Comparison of ENCODE assay signal across 8 mouse cellular contexts in genomic region chr6:83443441-83444340, GRCm38 (mm10). TPM values are rescaled to one million over a fixed set of nuclear protein-coding genes. Genes with fewer than 3 reads are reported as not detected.
A peak's percentile ranks its signal among the peaks of the same experiment; 100 is the strongest.
DNase-seq lines count a peak whose midpoint lies in the region; ATAC-seq and TF ChIP-seq lines count a peak whose summit lies in the region.

No protein-coding gene starts in this region.

- peak overlapping the region; percentile 75 for H3K4me2 ChIP-seq in heart, postnatal 0 days (ENCODE audit: low read depth, low read length)
- H3K4me2 ChIP-seq in liver, embryonic 15.5 days: peak overlapping the region; percentile 97

- peak overlapping the region; percentile 69 for H3K27ac ChIP-seq in forebrain, embryonic 10.5 days
- peak overlapping the region; percentile 86 for H3K27ac ChIP-seq in heart, postnatal 0 days (ENCODE audit: low read depth)
- peak overlapping the region; percentile 87; the same call in 1 of the 2 replicates for H3K27ac ChIP-seq in liver, embryonic 15.5 days (replicated peaks)
- 0 out of 2 replicates have a peak overlapping the region, but pooled peaks have one; percentile 31 for H3K27ac ChIP-seq in olfactory bulb, adult 2 months (ENCODE audit: insufficient read depth, low read depth, low read length)

- no peaks in the 10 kb centered on the region for H3K9me3 ChIP-seq in forebrain, embryonic 10.5 days
- no peaks in the 10 kb centered on the region for H3K9me3 ChIP-seq in heart, postnatal 0 days (replicated peaks; ENCODE audit: control insufficient read depth, low read length)
- no peaks in the 10 kb centered on the region for H3K9me3 ChIP-seq in liver, embryonic 15.5 days (replicated peaks)

- 16% methylated on average over 13 of the region's 13 CpGs for WGBS in forebrain, embryonic 10.5 days
- WGBS in heart, postnatal 0 days: 9% methylated on average over 13 of the region's 13 CpGs
- WGBS in liver, embryonic 15.5 days (ENCODE audit: insufficient replicate concordance): 29% methylated on average over 13 of the region's 13 CpGs
- WGBS in olfactory bulb, adult 2 months: 13% methylated on average over 13 of the region's 13 CpGs

- 0 out of 2 replicates have a peak overlapping the region, but pooled peaks have one; percentile 11 for H3K9ac ChIP-seq in heart, postnatal 0 days (replicated peaks; ENCODE audit: low read depth, low read length)
- H3K9ac ChIP-seq in liver, embryonic 15.5 days: no peak overlapping the region

- no peak for TF ChIP-seq EP300 in heart, postnatal 0 days (IDR thresholded peaks at IDR 0.05; ENCODE audit: low read depth)

- DNase-seq in frontal cortex, postnatal 10 days (ENCODE audit: low spot score in 2 of 2): peak; percentile 63 to 72
- no peak for DNase-seq in forebrain, embryonic 10.5 days (ENCODE audit: extremely low spot score, low spot score)
- peak; percentile 88 for DNase-seq in heart, postnatal 0 days (ENCODE audit: low spot score)
- DNase-seq in kidney, postnatal 25 days: peak; percentile 94 to 97

- no peak for ATAC-seq in frontal cortex, adult (ENCODE audit: low TSS enrichment)
- ATAC-seq in heart, postnatal 0 days (ENCODE audit: insufficient read depth, low read depth): peak; percentile 62
- no peak for ATAC-seq in liver, embryonic 15.5 days (ENCODE audit: insufficient read depth)
- no peak for ATAC-seq in monocyte, adult 5-6 weeks (replicated peaks; ENCODE audit: insufficient number of reproducible peaks, low FRiP score, low TSS enrichment, poor library complexity, severe bottlenecking)

- no peaks in the 10 kb centered on the region for H3K27me3 ChIP-seq in forebrain, embryonic 10.5 days (ENCODE audit: poor library complexity, severe bottlenecking)
- no peaks in the 10 kb centered on the region for H3K27me3 ChIP-seq in heart, postnatal 0 days (ENCODE audit: control insufficient read depth, insufficient read depth, low read length)
- H3K27me3 ChIP-seq in liver, embryonic 15.5 days: no peaks in the 10 kb centered on the region

- H3K4me3 ChIP-seq in forebrain, embryonic 10.5 days: peak overlapping the region; percentile 28; the same call in 1 of the 2 replicates
- H3K4me3 ChIP-seq in heart, postnatal 0 days (ENCODE audit: low read depth, low read length): no peak overlapping the region
- H3K4me3 ChIP-seq in liver, embryonic 15.5 days (replicated peaks): no peak overlapping the region
- H3K4me3 ChIP-seq in olfactory bulb, adult 2 months (ENCODE audit: insufficient read depth, low read depth, low read length): 0 out of 2 replicates have a peak overlapping the region, but pooled peaks have one; percentile 2

- H3K36me3 ChIP-seq in forebrain, embryonic 10.5 days (replicated peaks): peaks cover 70% of the 10 kb centered on the region
- no peaks in the 10 kb centered on the region; the same call in 1 of the 2 replicates for H3K36me3 ChIP-seq in heart, postnatal 0 days (replicated peaks; ENCODE audit: control insufficient read depth, insufficient read depth, low read length)
- peaks cover 9% of the 10 kb centered on the region; the same call in 1 of the 2 replicates for H3K36me3 ChIP-seq in liver, embryonic 15.5 days (replicated peaks)

- peaks cover 93% of the 10 kb centered on the region for H3K4me1 ChIP-seq in forebrain, embryonic 10.5 days
- H3K4me1 ChIP-seq in heart, postnatal 0 days (ENCODE audit: control insufficient read depth, insufficient read depth): peaks cover 46% of the 10 kb centered on the region
- peaks cover 93% of the 10 kb centered on the region for H3K4me1 ChIP-seq in liver, embryonic 15.5 days (replicated peaks)
- H3K4me1 ChIP-seq in olfactory bulb, adult 2 months (ENCODE audit: control insufficient read depth, insufficient read depth, low read length): peaks cover 31% of the 10 kb centered on the region

- TF ChIP-seq CTCF in heart, postnatal 0 days (IDR thresholded peaks at IDR 0.05; ENCODE audit: low read depth): no peak
- TF ChIP-seq CTCF in olfactory bulb, adult 2 months (IDR thresholded peaks at IDR 0.05; ENCODE audit: insufficient read depth, low read depth, low read length): no peak

- no peak for TF ChIP-seq POLR2A in olfactory bulb, adult 2 months (IDR thresholded peaks at IDR 0.05; ENCODE audit: insufficient read depth, low read depth, low read length)

RNA-seq across cellular contexts. Expression of gene Tet3, which starts 15.2 kb away (rescaled TPM):
- polyA plus RNA-seq in forebrain, embryonic 10.5 days (2016; fragmentation: Nextera tagmentation; extraction: Ambion mirVana): 37.3 and 38.3 TPM in 2 replicates
- total RNA-seq in heart, postnatal 0 days (2014; rRNA removed; ENCODE audit: low replicate concordance): 14.1 and 17.3 TPM in 2 replicates
- 16.4 and 17.2 TPM in 2 replicates for polyA plus RNA-seq in heart, postnatal 0 days (2015; fragmentation: Nextera tagmentation; extraction: Ambion mirVana)
- 10.8 and 11.4 TPM in 2 replicates for polyA plus RNA-seq in liver, embryonic 15.5 days (2015; fragmentation: Nextera tagmentation; extraction: Ambion mirVana)
- polyA plus RNA-seq in olfactory bulb, adult 2 months (2012; ENCODE audit: insufficient read depth, insufficient read length, low replicate concordance, missing spikeins): 65.6 and 107 TPM in 2 replicates
- 11.6 to 26.4 TPM (median 11.9 TPM) in 3 replicates for total RNA-seq in monocyte, adult 5-6 weeks (2017)

Comparison
In these comparisons a context has a peak if more than half of its experiments do, and no peak if none do; other contexts are left out.
1. H3K27ac ChIP-seq: peak in every context shown above with its lines; median percentile 87 in liver, embryonic 15.5 days; 86 in heart, postnatal 0 days; 69 in forebrain, embryonic 10.5 days; 31 in olfactory bulb, adult 2 months.
2. H3K4me3 ChIP-seq: peak in forebrain, embryonic 10.5 days (single experiment) and olfactory bulb, adult 2 months (single experiment); none in heart, postnatal 0 days (single experiment) and liver, embryonic 15.5 days (single experiment).